Comparison of ENCODE assay signal across 17 mouse cellular contexts in genomic region chr4:133285950-133286349, GRCm38 (mm10). TPM values are rescaled to one million over a fixed set of nuclear protein-coding genes. Genes with fewer than 3 reads are reported as not detected.
DNase-seq lines count a peak whose midpoint lies in the region; ATAC-seq and TF ChIP-seq lines count a peak whose summit lies in the region.
"Had no signal": no experiment of that assay in that cellular context is flagged by ENCODE, and none has a peak within 500 bp of the region (broad histone marks: within the 10 kb centered on the region; RNA-seq: fewer than 3 reads in every experiment).

No protein-coding gene starts in this region.

- no peak overlapping the region for H3K4me2 ChIP-seq in heart, embryonic 12.5 days
- H3K4me2 ChIP-seq in liver, postnatal 0 days (ENCODE audit: low read depth, low read length) = peak overlapping the region; percentile 34

- H3K9ac ChIP-seq in heart, embryonic 12.5 days = no peak overlapping the region
- H3K9ac ChIP-seq in liver, postnatal 0 days (replicated peaks) = no peak overlapping the region
- H3K9ac ChIP-seq: forebrain, postnatal 0 days had no signal

- DNase-seq in heart, adult 8-10 months (ENCODE audit: low spot score) = no peak
- peak; percentile 54 for DNase-seq in MEL-GATA-1-ER (ENCODE audit: extremely low read depth, low read depth)
- peak; percentile 84 for DNase-seq in liver, postnatal 0 days
- no peak for DNase-seq in adipocyte (ENCODE audit: low spot score)
- no peak for DNase-seq in urinary bladder, postnatal 36 days (ENCODE audit: low spot score in 2 of 2)
- DNase-seq in urinary bladder, postnatal 14 days (ENCODE audit: low spot score) = no peak
- DNase-seq: B cell, adult 2 months; cerebellum, adult 8-10 months; forebrain, postnatal 0 days; kidney, adult 18-20 months; kidney, postnatal 4 days; lung, postnatal 36 days; midbrain, embryonic 14.5 days; right cerebral cortex, postnatal 4 days had no signal

- peak overlapping the region; percentile 58; the same call in 1 of the 2 replicates for H3K27ac ChIP-seq in heart, embryonic 12.5 days (ENCODE audit: poor library complexity, severe bottlenecking)
- peak overlapping the region; percentile 30 for H3K27ac ChIP-seq in liver, postnatal 0 days (ENCODE audit: low read depth)
- H3K27ac ChIP-seq: hindbrain, embryonic 10.5 days had no signal

- no peak overlapping the region for H3K4me3 ChIP-seq in heart, embryonic 12.5 days
- no peak overlapping the region for H3K4me3 ChIP-seq in liver, postnatal 0 days (ENCODE audit: low read depth, low read length)
- H3K4me3 ChIP-seq: hindbrain, embryonic 10.5 days had no signal

- TF ChIP-seq EP300 in liver, postnatal 0 days (IDR thresholded peaks at IDR 0.05; ENCODE audit: low read depth) = peak; percentile 96

- H3K9me3 ChIP-seq in heart, embryonic 12.5 days (replicated peaks) = no peaks in the 10 kb centered on the region
- no peaks in the 10 kb centered on the region for H3K9me3 ChIP-seq in liver, postnatal 0 days (ENCODE audit: low read length)
- H3K9me3 ChIP-seq: hindbrain, embryonic 10.5 days had no signal

- WGBS in heart, embryonic 12.5 days = 21% methylated on average over 5 of the region's 5 CpGs
- 36% methylated on average over 5 of the region's 5 CpGs for WGBS in liver, postnatal 0 days (ENCODE audit: insufficient replicate concordance)

- H3K36me3 ChIP-seq in heart, embryonic 12.5 days = no peaks in the 10 kb centered on the region
- H3K36me3 ChIP-seq in liver, postnatal 0 days (replicated peaks; ENCODE audit: insufficient read depth, low read length) = no peaks in the 10 kb centered on the region
- H3K36me3 ChIP-seq: hindbrain, embryonic 10.5 days had no signal

- TF ChIP-seq CTCF in liver, postnatal 0 days (IDR thresholded peaks at IDR 0.05; ENCODE audit: low read depth) = no peak

- ATAC-seq in heart, embryonic 12.5 days (ENCODE audit: insufficient number of reproducible peaks, low FRiP score) = peak; percentile 90
- peak; percentile 58 to 77; a peak in 3 of 4 replicates for ATAC-seq in hematopoietic stem cell, adult 5-6 weeks (replicated peaks in 1 of 2; ENCODE audit: insufficient read depth in 1 of 2, low FRiP score in 2 of 2, low TSS enrichment in 1 of 2, low read depth in 1 of 2, poor library complexity in 2 of 2, severe bottlenecking in 2 of 2)
- ATAC-seq in liver, postnatal 0 days = peak; percentile 88
- ATAC-seq: forebrain, postnatal 0 days had no signal

- peaks cover 34% of the 10 kb centered on the region for H3K4me1 ChIP-seq in heart, embryonic 12.5 days (replicated peaks)
- H3K4me1 ChIP-seq in liver, postnatal 0 days (ENCODE audit: insufficient read depth) = peaks cover 32% of the 10 kb centered on the region

- H3K27me3 ChIP-seq in heart, embryonic 12.5 days (replicated peaks) = no peaks in the 10 kb centered on the region
- no peaks in the 10 kb centered on the region for H3K27me3 ChIP-seq in liver, postnatal 0 days (ENCODE audit: insufficient read depth, low read length)

RNA-seq across cellular contexts. Expression of gene Tmem222, which starts 8.4 kb away (rescaled TPM):
- 52.4 and 55.2 TPM in 2 replicates for polyA plus RNA-seq in heart, embryonic 12.5 days (2016; fragmentation: Nextera tagmentation; extraction: Ambion mirVana)
- 10 to 100 TPM; 29.3 to 39.8 (median 34.3) TPM for total RNA-seq in heart, adult 8-10 months (2022)
- 11.6 and 21.5 TPM in 2 replicates for total RNA-seq in hematopoietic stem cell, adult 5-6 weeks (2017)
- polyA plus RNA-seq in liver, postnatal 0 days (2015; fragmentation: Nextera tagmentation; extraction: Ambion mirVana) = 29.6 and 30.8 TPM in 2 replicates

RNA-seq across cellular contexts. Expression of gene Sytl1, which starts 23.0 kb away (rescaled TPM):
- 0.41 and 0.47 TPM in 2 replicates for polyA plus RNA-seq in heart, embryonic 12.5 days (2016; fragmentation: Nextera tagmentation; extraction: Ambion mirVana)
- total RNA-seq in heart, adult 8-10 months (2022) = under 1 TPM; 0.30 to 0.59 (median 0.33) TPM
- 7.2 and 20.1 TPM in 2 replicates for total RNA-seq in hematopoietic stem cell, adult 5-6 weeks (2017)
- 1.0 and 1.3 TPM in 2 replicates for polyA plus RNA-seq in liver, postnatal 0 days (2015; fragmentation: Nextera tagmentation; extraction: Ambion mirVana)
- total RNA-seq: forebrain, postnatal 0 days had no signal

RNA-seq across cellular contexts. Expression of gene Map3k6, which starts 45.3 kb away (rescaled TPM):
- 2.3 and 3.2 TPM in 2 replicates for polyA plus RNA-seq in heart, embryonic 12.5 days (2016; fragmentation: Nextera tagmentation; extraction: Ambion mirVana)
- 10 to 100 TPM; 14.8 to 21.8 (median 16.3) TPM for total RNA-seq in heart, adult 8-10 months (2022)
- total RNA-seq in hematopoietic stem cell, adult 5-6 weeks (2017) = 1.8 and 3.5 TPM in 2 replicates
- polyA plus RNA-seq in liver, postnatal 0 days (2015; fragmentation: Nextera tagmentation; extraction: Ambion mirVana) = 1.2 and 1.3 TPM in 2 replicates

Comparison
In these comparisons a context has a peak if more than half of its experiments do, and no peak if none do; other contexts are left out.
1. DNase-seq: peak in MEL-GATA-1-ER (single experiment) and liver, postnatal 0 days (single experiment); none in heart, adult 8-10 months (single experiment), adipocyte (single experiment), urinary bladder, postnatal 36 days (0 of 2) and urinary bladder, postnatal 14 days (single experiment).
2. Peak in every context shown above with its lines, with median percentiles within 50 percentile points of each other: ATAC-seq.